Mouse (Mus musculus): Measurements from ENCODE around the gene Tpcn2. TPM values are rescaled to one million over a fixed set of nuclear protein-coding genes. Genes with fewer than 3 reads are reported as not detected.

Gene Tpcn2
- total and polyA plus RNA-seq, 3 experiments, result 3.7 to 7.3 (median 7.2) TPM

GRCm38 (mm10) chr7:145179691-145180091, 104.1 kb downstream of the Tpcn2 start:
- dilution Hi-C loops (cut with MboI; ENCODE audit: extremely low pct_ligation_motif_present, extremely low pct_unique_long_range_greater_than_20kb, low sequenced_read_pairs), result no loop called here
- Histone ChIP-seq H3K27ac (ENCODE audit: insufficient read depth, low read depth) (no peak overlapping the region), H3K27me3 (replicated peaks) (peaks cover 65% of the 10 kb centered on the region), H3K36me3 (replicated peaks in 1 of 2; ENCODE audit: control insufficient read depth in 1 of 2, insufficient read depth in 1 of 2, low read length in 1 of 2) (no peaks in the 10 kb centered on the region), H3K9ac (ENCODE audit: insufficient read depth, low read depth) (no peak overlapping the region), H3K4me3 (replicated peaks in 1 of 3; ENCODE audit: low read depth in 2 of 3, low read length in 2 of 3, poor library complexity in 1 of 3) (no peak overlapping the region), H3K79me2 (replicated peaks; ENCODE audit: control insufficient read depth, extremely low read depth, insufficient read depth, poor library complexity, severe bottlenecking) (no peaks in the 10 kb centered on the region), H3K9me3 (replicated peaks; ENCODE audit: low read length) (no peaks in the 10 kb centered on the region), H3K4me2 (ENCODE audit: insufficient read depth, low read depth, poor library complexity, severe bottlenecking) (no peak overlapping the region), H3K4me1 (ENCODE audit: control insufficient read depth in 1 of 2, insufficient read depth in 2 of 2) (peaks cover 12 to 15% of the 10 kb centered on the region in 2 experiments)
- TF ChIP-seq ZC3H11A (IDR thresholded peaks at IDR 0.05; ENCODE audit: low read depth, low read length) (no peak), GABPA (IDR thresholded peaks at IDR 0.05; ENCODE audit: insufficient replicate concordance, low read depth, low read length) (no peak), EP300 (IDR thresholded peaks at IDR 0.05; ENCODE audit: low read length) (no peak), USF1 (IDR thresholded peaks at IDR 0.05; ENCODE audit: low read depth, low read length) (no peak), HCFC1 (IDR thresholded peaks at IDR 0.05; ENCODE audit: low read depth, low read length) (no peak), TBP (conservative IDR thresholded peaks at IDR 0.05; ENCODE audit: low read depth, low read length) (no peak), CTCF (conservative IDR thresholded peaks at IDR 0.05 in 1 of 2, IDR thresholded peaks at IDR 0.05 in 1 of 2; ENCODE audit: low read depth in 2 of 2, low read length in 2 of 2) (no peak), ZMIZ1 (IDR thresholded peaks at IDR 0.05; ENCODE audit: low read depth, low read length) (no peak), TCF12 (IDR thresholded peaks at IDR 0.05; ENCODE audit: low read depth, low read length) (no peak), MYC (IDR thresholded peaks at IDR 0.05; ENCODE audit: low read depth, low read length) (no peak), MAZ (IDR thresholded peaks at IDR 0.05; ENCODE audit: low read depth, low read length) (no peak), JUN (IDR thresholded peaks at IDR 0.05; ENCODE audit: insufficient read depth, low read depth, low read length) (no peak)
- in situ Hi-C loops (cut with MboI; ENCODE audit: low pct_ligation_motif_present, low pct_unique_long_range_greater_than_20kb, low sequenced_read_pairs), result no loop called here
- DNase-seq (ENCODE audit: extremely low read depth), result no peak

- no peak for DNase-seq (ENCODE audit: extremely low read depth)
- Histone ChIP-seq H3K27ac (ENCODE audit: insufficient read depth, low read depth) (no peak overlapping the region), H3K4me1 (ENCODE audit: control insufficient read depth in 1 of 2, insufficient read depth in 2 of 2) (peaks cover 8 to 15% of the 10 kb centered on the region in 2 experiments), H3K4me2 (ENCODE audit: insufficient read depth, low read depth, poor library complexity, severe bottlenecking) (no peak overlapping the region), H3K79me2 (replicated peaks; ENCODE audit: control insufficient read depth, extremely low read depth, insufficient read depth, poor library complexity, severe bottlenecking) (no peaks in the 10 kb centered on the region), H3K9me3 (replicated peaks; ENCODE audit: low read length) (no peaks in the 10 kb centered on the region), H3K4me3 (replicated peaks in 1 of 3; ENCODE audit: low read depth in 2 of 3, low read length in 2 of 3, poor library complexity in 1 of 3) (no peak overlapping the region), H3K27me3 (replicated peaks) (peaks cover 68% of the 10 kb centered on the region), H3K9ac (ENCODE audit: insufficient read depth, low read depth) (no peak overlapping the region), H3K36me3 (replicated peaks in 1 of 2; ENCODE audit: control insufficient read depth in 1 of 2, insufficient read depth in 1 of 2, low read length in 1 of 2) (no peaks in the 10 kb centered on the region)
- no peak for TF ChIP-seq ZNF384 (IDR thresholded peaks at IDR 0.05; ENCODE audit: low read depth, low read length)
- TF ChIP-seq CTCF (conservative IDR thresholded peaks at IDR 0.05 in 1 of 2, IDR thresholded peaks at IDR 0.05 in 1 of 2; ENCODE audit: low read depth in 2 of 2, low read length in 2 of 2), result no peak
- TF ChIP-seq UBTF (IDR thresholded peaks at IDR 0.05; ENCODE audit: low read depth, low read length), result no peak
- TF ChIP-seq IRF4 (IDR thresholded peaks at IDR 0.05; ENCODE audit: low read depth, low read length), result no peak
- TF ChIP-seq MEF2A (IDR thresholded peaks at IDR 0.05; ENCODE audit: borderline replicate concordance, low read depth, low read length), result no peak
- no peak for TF ChIP-seq NELFE (IDR thresholded peaks at IDR 0.05; ENCODE audit: low read depth, low read length)
- TF ChIP-seq E2F4 (IDR thresholded peaks at IDR 0.05; ENCODE audit: insufficient replicate concordance, low read depth, low read length), result no peak
- TF ChIP-seq ETS1 (conservative IDR thresholded peaks at IDR 0.05; ENCODE audit: low read depth, low read length), result no peak
- no peak for TF ChIP-seq ZMIZ1 (IDR thresholded peaks at IDR 0.05; ENCODE audit: low read depth, low read length)
- TF ChIP-seq ELF1 (IDR thresholded peaks at IDR 0.05; ENCODE audit: low read depth, low read length), result no peak
- TF ChIP-seq GABPA (IDR thresholded peaks at IDR 0.05; ENCODE audit: insufficient replicate concordance, low read depth, low read length), result no peak
- TF ChIP-seq USF1 (IDR thresholded peaks at IDR 0.05; ENCODE audit: low read depth, low read length), result no peak
- TF ChIP-seq MAX (IDR thresholded peaks at IDR 0.05; ENCODE audit: low read length), result no peak
- no peak for TF ChIP-seq JUND (conservative IDR thresholded peaks at IDR 0.05; ENCODE audit: low read depth, low read length)
- TF ChIP-seq CHD2 (IDR thresholded peaks at IDR 0.05; ENCODE audit: low read length), result no peak
- dilution Hi-C loops (cut with MboI; ENCODE audit: extremely low pct_ligation_motif_present, extremely low pct_unique_long_range_greater_than_20kb, low sequenced_read_pairs), result no loop called here
- in situ Hi-C loops (cut with MboI; ENCODE audit: low pct_ligation_motif_present, low pct_unique_long_range_greater_than_20kb, low sequenced_read_pairs), result no loop called here
Observed at GRCm38 (mm10) chr7:145176750-145177589, 106.8 kb downstream of the Tpcn2 start.

Measured in CH12.LX (cell line).